Mouse (Mus musculus): ENCODE results near the gene Gm49378. TPM values are rescaled to one million over a fixed set of nuclear protein-coding genes. Genes with fewer than 3 reads are reported as not detected.
A peak's percentile ranks its signal among the peaks of the same experiment; 100 is the strongest.

Gm49378 gene
- polyA plus RNA-seq (2015; fragmentation: Nextera tagmentation; extraction: Ambion mirVana), result 0.59 and 0.61 TPM in 2 replicates

GRCm38 (mm10) chr14:55637795-55638194 is at the start of gene Gm49378:
Gene Gm49378 (minus strand): TSS chr14:55637895.
- 91% methylated on average over 9 of the region's 9 CpGs for WGBS

GRCm38 (mm10) chr14:55682118-55682493 is 44.4 kb upstream of the Gm49378 start:
- 0 out of 2 replicates have a peak, but pooled peaks have one; percentile 4 for ATAC-seq (replicated peaks; ENCODE audit: extremely low read depth, insufficient read depth, low FRiP score)
- Histone ChIP-seq H3K4me3 (ENCODE audit: low read length) (peak overlapping the region; percentile 78), H3K4me2 (ENCODE audit: low read depth, low read length) (peak overlapping the region; percentile 76), H3K27ac (ENCODE audit: low read length) (peak overlapping the region; percentile 83), H3K27me3 (ENCODE audit: control insufficient read depth, insufficient read depth, low read length) (no peaks in the 10 kb centered on the region), H3K4me1 (ENCODE audit: control insufficient read depth, insufficient read depth, low read length) (peaks cover 13% of the 10 kb centered on the region), H3K9me3 (replicated peaks; ENCODE audit: control insufficient read depth, low read length) (no peaks in the 10 kb centered on the region), H3K9ac (ENCODE audit: low read length) (peak overlapping the region; percentile 60), H3K36me3 (ENCODE audit: control insufficient read depth, insufficient read depth) (peaks cover 31% of the 10 kb centered on the region)
- 16% methylated on average over 3 of the region's 3 CpGs for WGBS

More at GRCm38 (mm10) chr14:55637795-55638194, at the start of gene Gm49378:
- Histone ChIP-seq H3K36me3 (ENCODE audit: control insufficient read depth, insufficient read depth) (peaks cover 58% of the 10 kb centered on the region), H3K27me3 (ENCODE audit: control insufficient read depth, insufficient read depth, low read length) (no peaks in the 10 kb centered on the region), H3K9ac (ENCODE audit: low read length) (no peak within 1 kb of the TSS), H3K27ac (ENCODE audit: low read length) (no peak within 1 kb of the TSS), H3K4me2 (ENCODE audit: low read depth, low read length) (no peak within 1 kb of the TSS), H3K9me3 (replicated peaks; ENCODE audit: control insufficient read depth, low read length) (no peaks in the 10 kb centered on the region), H3K4me1 (ENCODE audit: control insufficient read depth, insufficient read depth, low read length) (peaks cover 17% of the 10 kb centered on the region), H3K4me3 (ENCODE audit: low read length) (no peak within 1 kb of the TSS)
- ATAC-seq (replicated peaks; ENCODE audit: extremely low read depth, insufficient read depth, low FRiP score), result no peak

DNA sequence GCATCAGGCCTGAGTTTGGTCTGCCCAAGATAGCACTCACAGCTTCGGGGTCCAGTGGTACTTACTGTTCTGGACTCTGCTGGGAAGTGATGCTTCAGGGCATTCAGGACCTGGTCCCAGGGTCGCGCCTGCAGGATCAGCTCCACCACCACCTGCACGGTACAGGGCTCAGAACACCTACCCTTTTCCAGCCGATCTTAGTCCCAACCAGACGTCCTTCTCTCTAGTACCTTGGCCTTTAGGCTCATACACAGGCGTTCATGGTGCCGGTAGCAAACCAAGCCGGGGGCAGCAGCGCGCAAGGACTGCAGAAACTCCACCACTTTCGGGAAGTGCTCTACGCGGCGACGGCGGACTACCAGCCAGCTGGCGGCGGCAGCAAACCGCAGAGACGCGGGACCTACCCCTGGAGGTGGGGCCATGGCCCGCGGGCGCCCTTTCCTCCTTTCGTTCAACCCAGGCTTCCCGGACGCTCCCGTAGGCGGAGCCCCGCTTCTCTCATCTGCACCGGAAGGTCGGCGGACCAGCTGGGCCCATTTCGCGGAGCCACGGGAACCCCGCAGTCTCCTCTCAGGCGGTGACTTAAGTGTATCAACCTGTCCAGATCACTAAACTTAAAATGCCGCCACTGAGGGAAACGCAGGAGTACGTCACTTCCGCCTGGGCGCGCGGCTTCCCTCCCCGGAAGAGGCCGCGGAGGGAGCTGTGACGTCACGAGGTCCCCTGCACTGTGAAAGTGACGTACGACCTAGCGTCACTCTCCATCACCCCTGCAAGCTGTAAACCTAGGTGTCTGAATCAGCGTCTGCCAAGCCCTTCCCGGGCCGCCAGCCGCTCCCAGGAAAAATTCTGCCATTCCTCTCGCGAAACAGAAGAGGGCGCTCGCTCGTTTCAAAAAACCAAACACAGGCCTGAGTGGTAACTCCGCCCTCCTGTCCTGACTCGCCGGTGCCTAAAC is 43.7 kb upstream of the Gm49378 start, which contains the start of gene Tinf2:
Gene Tinf2, minus strand, starts transcription at position 661 of the 958 bp plus-strand sequence.
- Histone ChIP-seq H3K9ac (ENCODE audit: low read length) (peak within 1 kb of the TSS; percentile 79), H3K36me3 (ENCODE audit: control insufficient read depth, insufficient read depth) (peaks cover 37% of the 10 kb centered on the region), H3K9me3 (replicated peaks; ENCODE audit: control insufficient read depth, low read length) (no peaks in the 10 kb centered on the region), H3K27ac (ENCODE audit: low read length) (peak within 1 kb of the TSS; percentile 83), H3K4me1 (ENCODE audit: control insufficient read depth, insufficient read depth, low read length) (peaks cover 13% of the 10 kb centered on the region), H3K4me3 (ENCODE audit: low read length) (peak within 1 kb of the TSS; percentile 78), H3K27me3 (ENCODE audit: control insufficient read depth, insufficient read depth, low read length) (no peaks in the 10 kb centered on the region), H3K4me2 (ENCODE audit: low read depth, low read length) (peak within 1 kb of the TSS; percentile 76)
- WGBS, result under 1% methylated on average over 66 of the region's 66 CpGs
- ATAC-seq (replicated peaks; ENCODE audit: extremely low read depth, insufficient read depth, low FRiP score), result peak; percentile 92

GRCm38 (mm10) chr14:55677615-55678014 is 39.9 kb upstream of the Gm49378 start:
- no peaks in the 10 kb centered on the region for H3K9me3 ChIP-seq (replicated peaks; ENCODE audit: control insufficient read depth, low read length)
- 86% methylated on average over 4 of the region's 4 CpGs for whole genome bisulfite sequencing
- H3K4me1 ChIP-seq (ENCODE audit: control insufficient read depth, insufficient read depth, low read length), result peaks cover 16% of the 10 kb centered on the region
- H3K36me3 ChIP-seq (ENCODE audit: control insufficient read depth, insufficient read depth), result peaks cover 50% of the 10 kb centered on the region
- H3K4me3 ChIP-seq (ENCODE audit: low read length), result no peak overlapping the region
- no peaks in the 10 kb centered on the region for H3K27me3 ChIP-seq (ENCODE audit: control insufficient read depth, insufficient read depth, low read length)
- H3K9ac ChIP-seq (ENCODE audit: low read length), result no peak overlapping the region
- no peak overlapping the region for H3K4me2 ChIP-seq (ENCODE audit: low read depth, low read length)
- no peak overlapping the region for H3K27ac ChIP-seq (ENCODE audit: low read length)
- ATAC-seq (replicated peaks; ENCODE audit: extremely low read depth, insufficient read depth, low FRiP score), result no peak

DNA sequence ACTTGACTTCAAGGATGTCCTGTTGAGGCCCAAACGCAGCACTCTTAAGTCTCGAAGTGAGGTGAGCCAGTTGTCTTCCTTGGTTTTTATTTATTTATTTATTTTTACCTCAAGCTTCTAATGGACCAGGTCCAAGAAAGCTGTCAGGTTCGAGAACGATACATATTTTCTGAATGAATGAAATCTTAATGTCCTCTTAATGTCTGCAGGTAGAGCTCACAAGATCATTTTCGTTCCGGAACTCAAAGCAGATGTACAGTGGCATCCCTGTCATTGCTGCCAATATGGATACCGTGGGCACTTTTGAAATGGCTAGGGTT is 35.0 kb upstream of the Gm49378 start:
- no peak for ATAC-seq (replicated peaks; ENCODE audit: extremely low read depth, insufficient read depth, low FRiP score)
- peak overlapping the region; percentile 94 for H3K4me3 ChIP-seq (ENCODE audit: low read length)
- peak overlapping the region; percentile 91 for H3K9ac ChIP-seq (ENCODE audit: low read length)
- H3K27me3 ChIP-seq (ENCODE audit: control insufficient read depth, insufficient read depth, low read length), result no peaks in the 10 kb centered on the region
- H3K4me1 ChIP-seq (ENCODE audit: control insufficient read depth, insufficient read depth, low read length), result peaks cover 16% of the 10 kb centered on the region
- WGBS, result 70% methylated on average over 7 of the region's 7 CpGs
- H3K9me3 ChIP-seq (replicated peaks; ENCODE audit: control insufficient read depth, low read length), result no peaks in the 10 kb centered on the region
- H3K27ac ChIP-seq (ENCODE audit: low read length), result peak overlapping the region; percentile 85
- peaks cover 22% of the 10 kb centered on the region for H3K36me3 ChIP-seq (ENCODE audit: control insufficient read depth, insufficient read depth)
- peak overlapping the region; percentile 87 for H3K4me2 ChIP-seq (ENCODE audit: low read depth, low read length)

GRCm38 (mm10) chr14:55671833-55672740 is 34.4 kb upstream of the Gm49378 start, which contains the start of the genes Gmpr2 and Nedd8:
Gene Gmpr2 (plus strand): TSS chr14:55671941.
Gene Nedd8 (minus strand): TSS chr14:55672124.
- Histone ChIP-seq H3K9ac (ENCODE audit: low read length) (peak within 1 kb of the TSS; percentile 91), H3K36me3 (ENCODE audit: control insufficient read depth, insufficient read depth) (peaks cover 19% of the 10 kb centered on the region), H3K27ac (ENCODE audit: low read length) (peak within 1 kb of the TSS; percentile 85), H3K27me3 (ENCODE audit: control insufficient read depth, insufficient read depth, low read length) (no peaks in the 10 kb centered on the region), H3K4me3 (ENCODE audit: low read length) (peak within 1 kb of the TSS; percentile 94), H3K9me3 (replicated peaks; ENCODE audit: control insufficient read depth, low read length) (no peaks in the 10 kb centered on the region), H3K4me2 (ENCODE audit: low read depth, low read length) (peak within 1 kb of the TSS; percentile 97), H3K4me1 (ENCODE audit: control insufficient read depth, insufficient read depth, low read length) (peaks cover 16% of the 10 kb centered on the region)
- WGBS, result 1% methylated on average over 38 of the region's 38 CpGs
- ATAC-seq (replicated peaks; ENCODE audit: extremely low read depth, insufficient read depth, low FRiP score), result peak; percentile 98

DNA sequence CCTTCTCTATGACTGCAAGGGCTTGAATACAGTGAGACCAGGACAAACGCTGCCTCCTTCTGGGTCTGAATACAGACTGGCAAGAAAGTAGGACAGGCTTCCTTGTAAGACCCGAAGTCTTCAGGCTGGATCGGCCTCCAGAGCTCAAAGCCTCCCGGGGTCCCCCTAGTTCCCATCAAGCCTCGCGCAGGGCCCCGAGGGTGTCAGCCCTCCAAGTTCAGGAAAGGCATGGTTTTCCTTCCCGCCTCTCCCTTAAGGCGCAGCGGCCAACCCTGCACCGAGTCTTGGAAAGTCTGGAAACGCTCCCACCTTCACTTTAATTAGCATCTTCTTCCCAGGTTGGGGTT is 33.8 kb upstream of the Gm49378 start:
- Histone ChIP-seq H3K27ac (ENCODE audit: low read length) (peak overlapping the region; percentile 85), H3K27me3 (ENCODE audit: control insufficient read depth, insufficient read depth, low read length) (no peaks in the 10 kb centered on the region), H3K36me3 (ENCODE audit: control insufficient read depth, insufficient read depth) (peaks cover 17% of the 10 kb centered on the region), H3K4me2 (ENCODE audit: low read depth, low read length) (peak overlapping the region; percentile 97), H3K4me3 (ENCODE audit: low read length) (peak overlapping the region; percentile 94), H3K9me3 (replicated peaks; ENCODE audit: control insufficient read depth, low read length) (no peaks in the 10 kb centered on the region), H3K9ac (ENCODE audit: low read length) (peak overlapping the region; percentile 91), H3K4me1 (ENCODE audit: control insufficient read depth, insufficient read depth, low read length) (peaks cover 16% of the 10 kb centered on the region)
- WGBS, result under 1% methylated on average over 12 of the region's 12 CpGs
- ATAC-seq (replicated peaks; ENCODE audit: extremely low read depth, insufficient read depth, low FRiP score), result peak; percentile 47

- Histone ChIP-seq H3K36me3 (ENCODE audit: control insufficient read depth, insufficient read depth) (peaks cover 28% of the 10 kb centered on the region), H3K4me1 (ENCODE audit: control insufficient read depth, insufficient read depth, low read length) (peaks cover 27% of the 10 kb centered on the region), H3K9ac (ENCODE audit: low read length) (no peak overlapping the region), H3K27ac (ENCODE audit: low read length) (no peak overlapping the region), H3K27me3 (ENCODE audit: control insufficient read depth, insufficient read depth, low read length) (no peaks in the 10 kb centered on the region), H3K4me2 (ENCODE audit: low read depth, low read length) (0 out of 2 replicates have a peak overlapping the region, but pooled peaks have one; percentile 7), H3K9me3 (replicated peaks; ENCODE audit: control insufficient read depth, low read length) (no peaks in the 10 kb centered on the region), H3K4me3 (ENCODE audit: low read length) (peak overlapping the region; percentile 64)
- WGBS, result 45% methylated on average over 2 of the region's 2 CpGs
- ATAC-seq (replicated peaks; ENCODE audit: extremely low read depth, insufficient read depth, low FRiP score), result no peak
Observed at GRCm38 (mm10) chr14:55660636-55661035, 22.9 kb upstream of the Gm49378 start.
